Mouse (Mus musculus) stomach, postnatal 0 days (tissue): ENCODE measurements around the gene Gabarap.

Source experiments
- CTCF ChIP-seq: IDR thresholded peaks from 2 replicates; pipeline ENCODE4 v1.5.1; 2016; ENCODE audit warnings: antibody characterized with exemption, low read depth, mild to moderate bottlenecking, moderate library complexity
- EP300 ChIP-seq: optimal IDR thresholded peaks from 2 replicates; pipeline ENCODE3; 2016; ENCODE audit warnings: antibody characterized with exemption

- TF ChIP-seq CTCF (no peak), EP300 (no peak)
Measured at GRCm38 (mm10) chr11:69992396-69992795, 1.5 kb downstream of the Gabarap start.
